Mouse (Mus musculus) cerebellum, adult 18-20 months (tissue): ENCODE data around the gene Fam173a.

Experiments used
- DNase-seq, 2 experiments: peaks; one replicate each; pipeline ENCODE4 v3.0.0; 2021

Gene Fam173a

GRCm38 (mm10) chr17:25796951-25797369 is 4.3 kb upstream of the Fam173a start, which contains the start of gene Metrn:
TSS of gene Metrn (minus strand) at chr17:25797136.
- peak; percentile 73 to 81 for DNase-seq

GRCm38 (mm10) chr17:25796211-25796771 is 3.6 kb upstream of the Fam173a start:
- DNase-seq, result peak in 1 of 2 experiments; percentile 45

GRCm38 (mm10) chr17:25795609-25796092 is 3.0 kb upstream of the Fam173a start, which contains the start of gene AC134908.4:
TSS of gene AC134908.4 (minus strand) at chr17:25795659.
- peak; percentile 37 to 53 for DNase-seq

- DNase-seq, result no peak
Observed at GRCm38 (mm10) chr17:25794998-25795397, 2.3 kb upstream of the Fam173a start.

GRCm38 (mm10) chr17:25794197-25794596 is 1.5 kb upstream of the Fam173a start:
- DNase-seq, result peak; percentile 22 to 27

GRCm38 (mm10) chr17:25791843-25792527 is 716 bp downstream of the Fam173a start:
- peak; percentile 79 to 90 for DNase-seq

- peak in 1 of 2 experiments; percentile 28 for DNase-seq
Observed at GRCm38 (mm10) chr17:25791320-25791842, 1.3 kb downstream of the Fam173a start.

GRCm38 (mm10) chr17:25786781-25787504 is 5.8 kb downstream of the Fam173a start:
- peak in 1 of 2 experiments; percentile 12 for DNase-seq

- DNase-seq, result peak in 1 of 2 experiments; percentile 11
Observed at GRCm38 (mm10) chr17:25786280-25786679, 6.4 kb downstream of the Fam173a start, which contains the start of gene Ccdc78. TSS of gene Ccdc78 (plus strand) at chr17:25786580.

- DNase-seq, result peak; percentile 96 to 99
Observed at GRCm38 (mm10) chr17:25785281-25785745, 7.4 kb downstream of the Fam173a start, which contains the start of gene Haghl. TSS of gene Haghl (minus strand) at chr17:25785673.

GRCm38 (mm10) chr17:25783861-25784574 is 8.7 kb downstream of the Fam173a start:
- DNase-seq, result no peak

- peak; percentile 57 to 69 for DNase-seq
Observed at GRCm38 (mm10) chr17:25783086-25783485, 9.6 kb downstream of the Fam173a start.

- DNase-seq, result no peak
Observed at GRCm38 (mm10) chr17:25781339-25781738, 11.4 kb downstream of the Fam173a start.

GRCm38 (mm10) chr17:25777948-25778347 is 14.8 kb downstream of the Fam173a start:
- DNase-seq, result no peak

- no peak for DNase-seq
Observed at GRCm38 (mm10) chr17:25775318-25776062, 17.2 kb downstream of the Fam173a start.

- DNase-seq, result peak; percentile 97 to 99
Observed at GRCm38 (mm10) chr17:25773549-25774120, 19.1 kb downstream of the Fam173a start, which contains the start of gene Narfl. TSS of gene Narfl (plus strand) at chr17:25773776.

GRCm38 (mm10) chr17:25769331-25769730 is 23.4 kb downstream of the Fam173a start:
- DNase-seq, result no peak

GRCm38 (mm10) chr17:25765886-25766285 is 26.8 kb downstream of the Fam173a start:
- DNase-seq, result no peak

GRCm38 (mm10) chr17:25762591-25762990 is 30.1 kb downstream of the Fam173a start:
- no peak for DNase-seq

- no peak for DNase-seq
Observed at GRCm38 (mm10) chr17:25761561-25761970, 31.1 kb downstream of the Fam173a start.

- no peak for DNase-seq
Observed at GRCm38 (mm10) chr17:25760148-25760547, 32.6 kb downstream of the Fam173a start.
